Comparison of ENCODE assay signal across 7 mouse cellular contexts in genomic region chr13:43304700-43305099, GRCm38 (mm10). TPM values are rescaled to one million over a fixed set of nuclear protein-coding genes. Genes with fewer than 3 reads are reported as not detected.
DNase-seq lines count a peak whose midpoint lies in the region; ATAC-seq and TF ChIP-seq lines count a peak whose summit lies in the region.

No protein-coding gene starts in this region.

- peaks cover 8 to 32% of the 10 kb centered on the region in 2 experiments for H3K4me1 ChIP-seq in CH12.LX (ENCODE audit: control insufficient read depth in 1 of 2, insufficient read depth in 2 of 2)
- peaks cover 16% of the 10 kb centered on the region; the same call in 1 of the 2 replicates for H3K4me1 ChIP-seq in embryonic facial prominence, embryonic 12.5 days
- H3K4me1 ChIP-seq in heart, postnatal 0 days (ENCODE audit: control insufficient read depth, insufficient read depth), result peaks cover 25% of the 10 kb centered on the region
- peaks cover 52% of the 10 kb centered on the region for H3K4me1 ChIP-seq in megakaryocyte, embryonic 14.5 days

- no peak for DNase-seq in CH12.LX (ENCODE audit: extremely low read depth)
- peak; percentile 82 for DNase-seq in MN1 (ENCODE audit: low spot score)
- DNase-seq in heart, postnatal 0 days (ENCODE audit: low spot score), result peak; percentile 75
- DNase-seq in kidney, postnatal 4 days, result peak; percentile 46 to 63
- peak; percentile 22 for DNase-seq in thymus, postnatal 14 days

- TF ChIP-seq POLR2A in CH12.LX (IDR thresholded peaks at IDR 0.05; ENCODE audit: low read depth, low read length), result no peak

- TF ChIP-seq CTCF in CH12.LX (conservative IDR thresholded peaks at IDR 0.05 in 1 of 2, IDR thresholded peaks at IDR 0.05 in 1 of 2; ENCODE audit: low read depth in 2 of 2, low read length in 2 of 2), result no peak
- no peak; the same call in 1 of the 2 replicates for TF ChIP-seq CTCF in heart, postnatal 0 days (IDR thresholded peaks at IDR 0.05; ENCODE audit: low read depth)

- WGBS in embryonic facial prominence, embryonic 12.5 days, result 26% methylated on average over 11 of the region's 11 CpGs
- WGBS in heart, postnatal 0 days, result 8% methylated on average over 11 of the region's 11 CpGs

- TF ChIP-seq EP300 in CH12.LX (IDR thresholded peaks at IDR 0.05; ENCODE audit: low read length), result no peak
- no peak for TF ChIP-seq EP300 in heart, postnatal 0 days (IDR thresholded peaks at IDR 0.05; ENCODE audit: low read depth)

- H3K27ac ChIP-seq in CH12.LX (ENCODE audit: insufficient read depth, low read depth), result no peak overlapping the region
- no peak overlapping the region for H3K27ac ChIP-seq in embryonic facial prominence, embryonic 12.5 days
- peak overlapping the region; percentile 92 for H3K27ac ChIP-seq in heart, postnatal 0 days (ENCODE audit: low read depth)

- H3K9me3 ChIP-seq in CH12.LX (replicated peaks; ENCODE audit: low read length), result peaks cover 9% of the 10 kb centered on the region
- no peaks in the 10 kb centered on the region for H3K9me3 ChIP-seq in embryonic facial prominence, embryonic 12.5 days
- H3K9me3 ChIP-seq in heart, postnatal 0 days (replicated peaks; ENCODE audit: control insufficient read depth, low read length), result no peaks in the 10 kb centered on the region; the same call in 1 of the 2 replicates
- H3K9me3 ChIP-seq in megakaryocyte, embryonic 14.5 days, result peaks cover 7% of the 10 kb centered on the region

- in situ Hi-C loops in CH12.LX (cut with MboI; ENCODE audit: low pct_ligation_motif_present, low pct_unique_long_range_greater_than_20kb, low sequenced_read_pairs), result no loop called here

- H3K36me3 ChIP-seq in CH12.LX (replicated peaks in 1 of 2; ENCODE audit: control insufficient read depth in 1 of 2, insufficient read depth in 1 of 2, low read length in 1 of 2), result no peaks in the 10 kb centered on the region
- H3K36me3 ChIP-seq in embryonic facial prominence, embryonic 12.5 days, result no peaks in the 10 kb centered on the region
- no peaks in the 10 kb centered on the region for H3K36me3 ChIP-seq in heart, postnatal 0 days (replicated peaks; ENCODE audit: control insufficient read depth, insufficient read depth, low read length)
- H3K36me3 ChIP-seq in megakaryocyte, embryonic 14.5 days (replicated peaks; ENCODE audit: low read length), result peaks cover 24% of the 10 kb centered on the region

- no peaks in the 10 kb centered on the region for H3K79me2 ChIP-seq in CH12.LX (replicated peaks; ENCODE audit: control insufficient read depth, extremely low read depth, insufficient read depth, poor library complexity, severe bottlenecking)

- no peak overlapping the region for H3K9ac ChIP-seq in CH12.LX (ENCODE audit: insufficient read depth, low read depth)
- peak overlapping the region; percentile 21; the same call in 1 of the 2 replicates for H3K9ac ChIP-seq in embryonic facial prominence, embryonic 12.5 days
- peak overlapping the region; percentile 32; the same call in 1 of the 2 replicates for H3K9ac ChIP-seq in heart, postnatal 0 days (replicated peaks; ENCODE audit: low read depth, low read length)

- TF ChIP-seq RAD21 in CH12.LX (IDR thresholded peaks at IDR 0.05; ENCODE audit: low read depth, low read length), result no peak

- peaks cover 45% of the 10 kb centered on the region for H3K27me3 ChIP-seq in CH12.LX (replicated peaks)
- H3K27me3 ChIP-seq in embryonic facial prominence, embryonic 12.5 days, result peaks cover 38% of the 10 kb centered on the region
- H3K27me3 ChIP-seq in heart, postnatal 0 days (ENCODE audit: control insufficient read depth, insufficient read depth, low read length), result no peaks in the 10 kb centered on the region
- no peaks in the 10 kb centered on the region for H3K27me3 ChIP-seq in megakaryocyte, embryonic 14.5 days (replicated peaks)

- peak overlapping the region; percentile 85; the same call in 1 of the 2 replicates for H3K4me2 ChIP-seq in CH12.LX (ENCODE audit: insufficient read depth, low read depth, poor library complexity, severe bottlenecking)
- H3K4me2 ChIP-seq in embryonic facial prominence, embryonic 12.5 days (replicated peaks), result peak overlapping the region; percentile 99
- peak overlapping the region; percentile 99 for H3K4me2 ChIP-seq in heart, postnatal 0 days (ENCODE audit: low read depth, low read length)

- dilution Hi-C loops in CH12.LX (cut with MboI; ENCODE audit: extremely low pct_ligation_motif_present, extremely low pct_unique_long_range_greater_than_20kb, low sequenced_read_pairs), result no loop called here

- H3K4me3 ChIP-seq in CH12.LX (replicated peaks in 1 of 3; ENCODE audit: low read depth in 2 of 3, low read length in 2 of 3, poor library complexity in 1 of 3), result no peak overlapping the region
- H3K4me3 ChIP-seq in embryonic facial prominence, embryonic 12.5 days, result peak overlapping the region; percentile 66
- peak overlapping the region; percentile 88 for H3K4me3 ChIP-seq in heart, postnatal 0 days (ENCODE audit: low read depth, low read length)
- H3K4me3 ChIP-seq in megakaryocyte, embryonic 14.5 days (replicated peaks), result peak overlapping the region; percentile 94

- no peak for ATAC-seq in embryonic facial prominence, embryonic 12.5 days (ENCODE audit: insufficient number of reproducible peaks, insufficient read depth, low FRiP score, low TSS enrichment)
- peak; percentile 36 for ATAC-seq in heart, postnatal 0 days (ENCODE audit: insufficient read depth, low read depth)

TF ChIP-seq in CH12.LX, 34 proteins besides CTCF, POLR2A, EP300 and RAD21:
- TF ChIP-seq MEF2A (IDR thresholded peaks at IDR 0.05; ENCODE audit: borderline replicate concordance, low read depth, low read length) (no peak), SMC3 (IDR thresholded peaks at IDR 0.05; ENCODE audit: low read depth, low read length) (no peak), KAT2A (IDR thresholded peaks at IDR 0.05; ENCODE audit: insufficient replicate concordance, low read length) (no peak), MXI1 (IDR thresholded peaks at IDR 0.05; ENCODE audit: low read depth, low read length) (no peak), MYC (IDR thresholded peaks at IDR 0.05; ENCODE audit: low read depth, low read length) (no peak), ELF1 (IDR thresholded peaks at IDR 0.05; ENCODE audit: low read depth, low read length) (no peak), MAZ (IDR thresholded peaks at IDR 0.05; ENCODE audit: low read depth, low read length) (no peak), SIN3A (IDR thresholded peaks at IDR 0.05; ENCODE audit: low read length) (no peak), MAFK (IDR thresholded peaks at IDR 0.05; ENCODE audit: insufficient replicate concordance, low read length) (no peak), BHLHE40 (IDR thresholded peaks at IDR 0.05; ENCODE audit: low read depth, low read length) (no peak), TCF12 (IDR thresholded peaks at IDR 0.05; ENCODE audit: low read depth, low read length) (no peak), HCFC1 (IDR thresholded peaks at IDR 0.05; ENCODE audit: low read depth, low read length) (no peak), CHD1 (IDR thresholded peaks at IDR 0.05; ENCODE audit: low read depth, low read length) (no peak), PAX5 (IDR thresholded peaks at IDR 0.05; ENCODE audit: low read length) (no peak)

RNA-seq across cellular contexts. Expression of gene Gfod1, which starts 0.7 kb away (rescaled TPM):
- total RNA-seq in CH12.LX (2012; rRNA removed), result 0.30 and 0.46 TPM in 2 replicates
- 0.12 and 0.70 TPM in 2 replicates for total RNA-seq in CH12.LX (2014; rRNA removed)
- polyA plus RNA-seq in CH12.LX (2012; ENCODE audit: insufficient read length, low read depth), result 0.36 and 0.49 TPM in 2 replicates
- polyA plus RNA-seq in embryonic facial prominence, embryonic 12.5 days (2016; fragmentation: Nextera tagmentation; extraction: Ambion mirVana), result 0.66 and 0.87 TPM in 2 replicates
- total RNA-seq in heart, postnatal 0 days (2014; rRNA removed; ENCODE audit: low replicate concordance), result 14.4 and 20.5 TPM in 2 replicates
- polyA plus RNA-seq in heart, postnatal 0 days (2015; fragmentation: Nextera tagmentation; extraction: Ambion mirVana), result 1.5 and 2.5 TPM in 2 replicates
- polyA plus RNA-seq in megakaryocyte, embryonic 14.5 days (2012; ENCODE audit: insufficient read depth, low replicate concordance), result 5.5 and 23.4 TPM in 2 replicates

Comparison
In these comparisons a context has a peak if more than half of its experiments do, and no peak if none do; other contexts are left out.
1. H3K4me3 ChIP-seq: peak in embryonic facial prominence, embryonic 12.5 days (single experiment), heart, postnatal 0 days (single experiment) and megakaryocyte, embryonic 14.5 days (single experiment); none in CH12.LX (0 of 3).
2. Peak in every context shown above with its lines, with median percentiles within 50 percentile points of each other: H3K4me2 ChIP-seq.